Mouse (Mus musculus) adrenal gland (tissue): Measurements from ENCODE around the gene Sod1.

Experiments used
- intact Hi-C: fragments of 180-260 bp; cut with DNase I; formaldehyde crosslinking; loops from one replicate; pipeline ENCODE4 v1.15.1; 2025
- long read RNA-seq, 2 experiments: library from polyadenylated mRNA; unstranded; transcript quantifications; one replicate each; pipeline ENCODE4 v2.0.0; 2020; ENCODE audit warnings: borderline replicate concordance in 1 of 2; ENCODE audit not compliant: insufficient replicate concordance in 1 of 2

The Sod1 gene
- long read RNA-seq, experiment 1, transcript Sod1-201 (5 exons, 641 nt) = major isoform, 408 of 425 reads
- long read RNA-seq, experiment 1, partial matches to known transcripts = 9 of 425 reads
- long read RNA-seq, experiment 1, other reads (novel, unspliced or antisense) = 5 of 425 reads
- long read RNA-seq, experiment 2, transcript Sod1-202 (3 exons, 3,970 nt) = minor isoform, 7 of 185 reads
- long read RNA-seq, experiment 2, transcript Sod1-201 (5 exons, 641 nt) = major isoform, 170 of 185 reads
- long read RNA-seq, experiment 2, partial matches to known transcripts = 4 of 185 reads
- long read RNA-seq, experiment 2, other reads (novel, unspliced or antisense) = 4 of 185 reads

GRCm38 (mm10) chr16:90220026-90220891 lies at the start of gene Sod1:
TSS of gene Sod1 (plus strand) at chr16:90220754.
- intact Hi-C loops = loop anchor here (2.0 kb wide), 1 partner anchor 65 kb away; the partner anchor contains the start of gene Scaf4

GRCm38 (mm10) chr16:90171416-90171815 lies 49.1 kb upstream of the Sod1 start:
- intact Hi-C loops = no loop called here

GRCm38 (mm10) chr16:90176472-90176871 lies 44.1 kb upstream of the Sod1 start:
- intact Hi-C loops = no loop called here

- intact Hi-C loops = no loop called here
These were observed 43.1 kb upstream of the Sod1 start for GRCm38 (mm10) chr16:90177425-90177824.

GRCm38 (mm10) chr16:90178404-90178803 lies 42.1 kb upstream of the Sod1 start:
- intact Hi-C loops = no loop called here

GRCm38 (mm10) chr16:90179892-90180291 lies 40.7 kb upstream of the Sod1 start:
- intact Hi-C loops = loop anchor here (5.0 kb wide), 1 partner anchor 333 kb away; no protein-coding TSS in a partner anchor

- intact Hi-C loops = loop anchor here (5.0 kb wide), 1 partner anchor 334 kb away; no protein-coding TSS in a partner anchor
These were observed 39.6 kb upstream of the Sod1 start for GRCm38 (mm10) chr16:90180975-90181374.

- intact Hi-C loops = loop anchor here (5.0 kb wide), 1 partner anchor 334 kb away; no protein-coding TSS in a partner anchor
These were observed 38.9 kb upstream of the Sod1 start for GRCm38 (mm10) chr16:90181673-90182072.

GRCm38 (mm10) chr16:90184135-90184534 lies 36.4 kb upstream of the Sod1 start:
- intact Hi-C loops = loop anchor here (2.0 to 5.0 kb wide), 2 partner anchors 337 to 409 kb away; no protein-coding TSS in a partner anchor

- intact Hi-C loops = loop anchor here (2.0 kb wide), 1 partner anchor 411 kb away; no protein-coding TSS in a partner anchor
These were observed 34.5 kb upstream of the Sod1 start for GRCm38 (mm10) chr16:90185928-90186588.

GRCm38 (mm10) chr16:90187453-90187852 lies 33.1 kb upstream of the Sod1 start:
- intact Hi-C loops = no loop called here

GRCm38 (mm10) chr16:90191289-90191688 lies 29.3 kb upstream of the Sod1 start:
- intact Hi-C loops = no loop called here

GRCm38 (mm10) chr16:90193719-90194118 lies 26.8 kb upstream of the Sod1 start:
- intact Hi-C loops = no loop called here

GRCm38 (mm10) chr16:90196688-90197240 lies 23.8 kb upstream of the Sod1 start:
- intact Hi-C loops = no loop called here

GRCm38 (mm10) chr16:90197337-90197973 lies 23.1 kb upstream of the Sod1 start:
- intact Hi-C loops = no loop called here

GRCm38 (mm10) chr16:90198626-90199025 lies 21.9 kb upstream of the Sod1 start:
- intact Hi-C loops = no loop called here

- intact Hi-C loops = no loop called here
These were observed 21.4 kb upstream of the Sod1 start for GRCm38 (mm10) chr16:90199174-90199573.

GRCm38 (mm10) chr16:90202140-90202539 lies 18.4 kb upstream of the Sod1 start:
- intact Hi-C loops = loop anchor here (5.0 kb wide), 1 partner anchor 85 kb away; no protein-coding TSS in a partner anchor

GRCm38 (mm10) chr16:90203226-90203962 lies 17.2 kb upstream of the Sod1 start:
- intact Hi-C loops = loop anchor here (5.0 kb wide), 1 partner anchor 84 kb away; no protein-coding TSS in a partner anchor

- intact Hi-C loops = loop anchor here (5.0 kb wide), 1 partner anchor 82 kb away; no protein-coding TSS in a partner anchor
These were observed 15.7 kb upstream of the Sod1 start for GRCm38 (mm10) chr16:90204868-90205267.
